Mouse (Mus musculus) left cerebral cortex, postnatal 25 days (tissue): ENCODE measurements around the gene Gm10277. TPM values are rescaled to one million over a fixed set of nuclear protein-coding genes. Genes with fewer than 3 reads are reported as not detected.
A peak's percentile ranks its signal among the peaks of the same experiment; 100 is the strongest.

ENCODE experiments used
- DNase-seq, 2 experiments: peaks; one replicate each; pipeline ENCODE4 v3.0.0; 2022; ENCODE audit warnings: low spot score in 2 of 2, mixed read lengths in 1 of 2
- intact Hi-C: fragments of 180-260 bp; cut with DNase I; formaldehyde crosslinking; loops from one replicate; pipeline ENCODE4 v1.15.1; 2025
- total RNA-seq, 2 experiments: library from RNA; stranded (reverse); gene quantifications; 2 replicates each; pipeline ENCODE4 v1.2.3; 2021

Gene Gm10277
- total RNA-seq, 2 experiments from 2014 or later: not detected

GRCm38 (mm10) chr11:77743966-77744365, 43.6 kb downstream of the Gm10277 start:
- intact Hi-C loops: no loop called here
- no peak for DNase-seq

GRCm38 (mm10) chr11:77738555-77738954, 49.0 kb downstream of the Gm10277 start:
- intact Hi-C loops: no loop called here
- no peak for DNase-seq

GRCm38 (mm10) chr11:77737289-77737688, 50.3 kb downstream of the Gm10277 start:
- peak; percentile 87 for DNase-seq
- intact Hi-C loops: loop anchor here (1.0 kb wide), 1 partner anchor 56 kb away; no protein-coding TSS in a partner anchor

Other genes with a start within 250 kb of the Gm10277 start
- 100 to 1,000 TPM; 107 to 108 TPM for gene Taok1, start 179.9 kb downstream of the Gm10277 start, total RNA-seq
- gene Nufip2, start 101.6 kb downstream of the Gm10277 start, total RNA-seq: 10 to 100 TPM; 71.6 to 72.4 TPM
- not detected for gene Cryba1, start 62.5 kb downstream of the Gm10277 start, total RNA-seq
- gene Myo18a, start 24.5 kb downstream of the Gm10277 start, total RNA-seq: 100 to 1,000 TPM; 156 to 157 TPM
- under 1 TPM; 0.69 to 0.96 TPM for gene Pipox, start 106.3 kb upstream of the Gm10277 start, total RNA-seq
- 100 to 1,000 TPM; 145 to 168 TPM for gene Sez6, start 143.1 kb upstream of the Gm10277 start, total RNA-seq
- gene Phf12, start 195.0 kb upstream of the Gm10277 start, total RNA-seq: 10 to 100 TPM; 50.5 to 51.4 TPM
- 1 to 10 TPM; 7.9 to 8.9 TPM for gene Dhrs13, start 244.5 kb upstream of the Gm10277 start, total RNA-seq